Mouse (Mus musculus): ENCODE data around the gene Hist1h2ai.

- no peak for TF ChIP-seq CTCF (IDR thresholded peaks at IDR 0.05; ENCODE audit: control insufficient read depth, insufficient read depth, low read length)
- no peak for TF ChIP-seq POLR2A (IDR thresholded peaks at IDR 0.05; ENCODE audit: borderline replicate concordance, control insufficient read depth, low read depth, low read length)
These were observed 7.0 kb downstream of the Hist1h2ai start for GRCm38 (mm10) chr13:21722993-21723836.

Data from bone marrow, adult 2 months (tissue).